Mouse (Mus musculus) right cerebral cortex, adult 18-20 months (tissue): ENCODE results near the gene Ap3b2.
A peak's percentile ranks its signal among the peaks of the same experiment; 100 is the strongest.
"Not testable (repeated sequence)": the region's sequence is repeated elsewhere in the genome, so short reads cannot be mapped to it uniquely, and the experiment has no call there.

Experiments
- DNase-seq: peaks from one replicate; pipeline ENCODE4 v3.0.0; 2022; ENCODE audit warnings: mixed read lengths

The Ap3b2 gene

GRCm38 (mm10) chr7:81493331-81494021, at the start of gene Ap3b2:
TSS of gene Ap3b2 (minus strand) at chr7:81493925.
- peak; percentile 80 for DNase-seq

GRCm38 (mm10) chr7:81542934-81543333, 49.2 kb upstream of the Ap3b2 start:
- no peak for DNase-seq

GRCm38 (mm10) chr7:81541924-81542524, 48.3 kb upstream of the Ap3b2 start:
- DNase-seq = peak; percentile 83

- DNase-seq = no peak
Measured at GRCm38 (mm10) chr7:81540999-81541398, 47.3 kb upstream of the Ap3b2 start.

GRCm38 (mm10) chr7:81539565-81539964, 45.8 kb upstream of the Ap3b2 start:
- no peak for DNase-seq

- no peak for DNase-seq
Measured at GRCm38 (mm10) chr7:81538070-81538675, 44.4 kb upstream of the Ap3b2 start.

GRCm38 (mm10) chr7:81536478-81536877, 42.8 kb upstream of the Ap3b2 start:
- DNase-seq = no peak

- no peak for DNase-seq
Measured at GRCm38 (mm10) chr7:81531462-81531861, 37.7 kb upstream of the Ap3b2 start.

GRCm38 (mm10) chr7:81528918-81529317, 35.2 kb upstream of the Ap3b2 start:
- no peak for DNase-seq

- no peak for DNase-seq
Measured at GRCm38 (mm10) chr7:81523663-81524017, 29.9 kb upstream of the Ap3b2 start.

- peak; percentile 94 for DNase-seq
Measured at GRCm38 (mm10) chr7:81523008-81523662, 29.4 kb upstream of the Ap3b2 start.

- peak; percentile 71 for DNase-seq
Measured at GRCm38 (mm10) chr7:81516154-81517030, 22.7 kb upstream of the Ap3b2 start.

GRCm38 (mm10) chr7:81514906-81515590, 21.3 kb upstream of the Ap3b2 start:
- DNase-seq = no peak

GRCm38 (mm10) chr7:81501050-81501449, 7.3 kb upstream of the Ap3b2 start:
- no peak for DNase-seq

- DNase-seq = no peak
Measured at GRCm38 (mm10) chr7:81498181-81498580, 4.5 kb upstream of the Ap3b2 start, which contains the start of gene BC048679. TSS of gene BC048679 (minus strand) at chr7:81498281.

GRCm38 (mm10) chr7:81497171-81497570, 3.4 kb upstream of the Ap3b2 start:
- DNase-seq = no peak

GRCm38 (mm10) chr7:81492628-81493027, 1.1 kb downstream of the Ap3b2 start:
- DNase-seq = no peak

GRCm38 (mm10) chr7:81489649-81490048, 4.1 kb downstream of the Ap3b2 start:
- DNase-seq = no peak

GRCm38 (mm10) chr7:81480800-81481199, 12.9 kb downstream of the Ap3b2 start:
- DNase-seq = no peak

GRCm38 (mm10) chr7:81479531-81480090, 14.1 kb downstream of the Ap3b2 start:
- DNase-seq = no peak

- not testable (repeated sequence) for DNase-seq
Measured at GRCm38 (mm10) chr7:81478261-81478660, 15.5 kb downstream of the Ap3b2 start.

- DNase-seq = no peak
Measured at GRCm38 (mm10) chr7:81476833-81477232, 16.9 kb downstream of the Ap3b2 start.
